Mouse (Mus musculus): ENCODE data around the gene Nqo2. TPM values are rescaled to one million over a fixed set of nuclear protein-coding genes. Genes with fewer than 3 reads are reported as not detected.

Gene Nqo2
- total RNA-seq, 2 experiments from 2014 or later, result 16.2 to 16.8 TPM

DNA sequence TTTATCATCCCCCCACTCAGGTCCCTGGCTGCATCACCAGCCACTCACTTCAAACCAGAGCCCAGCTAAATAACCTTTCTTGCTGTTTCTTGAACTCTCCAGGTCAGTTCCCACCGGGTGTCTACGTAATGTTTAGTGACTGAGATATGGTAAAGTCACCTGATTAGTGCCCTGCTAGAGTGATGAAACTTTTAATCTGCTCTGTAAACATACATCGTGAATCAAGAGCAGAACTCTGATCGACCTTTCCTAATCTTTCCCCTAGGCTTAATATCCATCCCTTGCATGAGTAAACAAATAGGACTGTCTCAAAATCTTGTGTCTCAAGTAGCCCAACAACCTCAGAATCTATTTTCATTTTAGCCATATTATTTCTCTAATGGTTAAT lies 1.5 kb downstream of the Nqo2 start:
- intact Hi-C loops (cut with DNase I; ENCODE audit: low total_unique reads), result no loop called here

DNA sequence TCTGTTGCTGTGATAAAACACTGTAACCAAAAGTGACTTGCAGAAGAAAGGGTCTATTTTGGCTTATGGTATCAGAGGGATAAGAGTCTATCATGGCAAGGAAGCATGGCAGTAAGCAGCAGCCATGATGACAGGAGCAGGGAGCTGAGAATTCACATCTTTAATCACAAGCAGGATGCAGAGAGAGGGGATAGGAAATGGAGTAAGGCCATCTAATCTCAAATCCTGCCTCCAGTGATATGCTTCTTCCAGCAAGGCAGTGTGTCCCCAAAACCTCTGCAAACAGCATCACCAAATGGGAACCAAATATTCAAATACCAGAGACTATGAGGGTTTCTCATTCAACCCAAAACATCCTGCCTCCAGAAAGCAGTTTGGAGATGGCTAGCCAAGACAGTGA lies 2.1 kb downstream of the Nqo2 start:
- intact Hi-C loops (cut with DNase I; ENCODE audit: low total_unique reads), result no loop called here
- DNase-seq, result no peak

More for the DNA sequence above, 1.5 kb downstream of the Nqo2 start:
- no peak for DNase-seq

DNA sequence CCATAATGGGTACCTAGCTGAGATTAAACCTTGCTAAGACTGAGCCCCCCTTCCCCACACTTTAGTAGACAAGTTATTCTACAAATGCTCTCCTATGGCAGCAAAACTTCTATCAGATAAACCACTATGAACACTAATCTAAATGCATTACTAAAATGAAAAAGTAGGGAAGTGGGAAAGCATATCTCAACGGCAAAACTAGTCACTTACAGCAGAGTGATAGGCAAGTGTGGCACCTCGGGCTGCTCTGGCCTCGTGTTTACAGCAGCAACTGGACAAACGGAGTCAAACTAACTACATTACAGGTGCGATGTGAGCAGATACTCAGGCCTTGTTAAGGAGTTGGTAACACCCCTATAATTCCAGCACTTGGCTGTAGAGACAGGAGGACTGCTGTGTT lies 25.1 kb downstream of the Nqo2 start:
- intact Hi-C loops (cut with DNase I; ENCODE audit: low total_unique reads), result no loop called here
- no peak for DNase-seq

DNA sequence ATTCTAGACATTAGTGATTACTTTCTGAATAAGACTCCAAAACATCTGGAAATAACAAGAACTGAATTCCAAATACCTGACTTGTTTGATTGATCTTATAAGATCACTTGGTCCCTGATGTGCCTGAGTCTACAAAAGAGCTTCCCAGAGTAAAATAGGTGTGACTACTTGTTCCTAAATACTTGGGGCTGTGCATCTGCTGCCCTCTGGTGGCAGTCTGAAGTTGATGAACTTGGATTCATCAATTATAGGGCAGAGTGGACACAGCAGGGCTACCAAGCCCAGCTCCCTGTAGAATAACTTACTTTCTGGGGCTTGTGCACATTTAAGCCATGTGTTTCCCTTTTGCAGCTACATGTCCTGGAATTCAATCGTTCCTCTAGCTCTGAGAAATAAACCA lies 30.7 kb downstream of the Nqo2 start:
- intact Hi-C loops (cut with DNase I; ENCODE audit: low total_unique reads), result no loop called here
- DNase-seq, result peak; percentile 71

DNA sequence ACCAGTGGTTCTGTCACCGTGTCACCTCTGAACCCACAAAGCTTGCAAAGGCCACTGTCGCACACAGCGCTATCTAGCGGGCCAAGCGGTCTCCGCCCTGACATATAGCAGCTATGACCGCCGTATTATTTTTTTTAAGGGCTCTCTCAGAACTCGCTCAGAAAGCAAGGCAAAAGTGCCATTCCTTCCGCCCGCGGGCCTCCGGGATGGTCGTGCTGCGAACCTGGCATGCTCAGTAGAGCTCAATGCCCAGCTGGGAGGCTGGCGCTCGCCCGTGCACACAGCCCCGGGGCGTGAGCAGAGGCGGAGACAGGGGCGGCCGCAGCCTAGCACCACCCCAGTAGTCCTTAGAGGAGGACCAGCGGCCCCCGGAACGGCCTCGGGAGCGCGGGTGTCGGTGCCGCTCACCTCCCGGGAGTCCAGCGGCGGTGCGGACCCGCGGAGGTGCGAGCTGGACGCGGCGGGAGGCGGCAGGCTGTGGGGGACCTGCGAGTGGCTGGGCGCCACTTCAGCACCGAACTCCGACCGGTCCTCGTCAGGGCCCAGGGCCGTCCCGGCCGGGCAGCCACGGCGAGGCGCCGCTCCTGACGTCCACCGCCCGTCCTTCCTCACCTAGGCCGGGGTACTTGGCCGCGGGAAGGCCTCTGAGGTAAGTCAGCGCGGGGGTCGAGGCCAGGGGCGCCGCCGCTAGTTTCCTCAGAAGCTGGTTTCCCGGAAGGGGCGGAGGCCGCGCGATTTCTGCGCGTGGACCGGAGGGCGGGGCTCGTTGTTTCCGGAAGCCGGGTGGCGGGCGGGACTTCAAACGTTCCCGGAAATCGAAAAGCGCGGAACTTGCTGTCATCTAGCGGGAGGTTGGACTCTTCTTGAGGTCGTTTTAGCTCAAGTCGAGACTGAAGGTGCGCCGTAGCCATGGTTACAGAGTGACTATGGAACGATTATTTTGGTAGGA lies 37.8 kb downstream of the Nqo2 start, which contains the start of the genes Ripk1 and Serpinb6a:
Gene Ripk1, plus strand, starts transcription at position 306 of the 949 bp plus-strand sequence.
Gene Serpinb6a, minus strand, starts transcription at position 737 of the 949 bp plus-strand sequence.
- DNase-seq, result peak; percentile 91
- intact Hi-C loops (cut with DNase I; ENCODE audit: low total_unique reads), result no loop called here

DNA sequence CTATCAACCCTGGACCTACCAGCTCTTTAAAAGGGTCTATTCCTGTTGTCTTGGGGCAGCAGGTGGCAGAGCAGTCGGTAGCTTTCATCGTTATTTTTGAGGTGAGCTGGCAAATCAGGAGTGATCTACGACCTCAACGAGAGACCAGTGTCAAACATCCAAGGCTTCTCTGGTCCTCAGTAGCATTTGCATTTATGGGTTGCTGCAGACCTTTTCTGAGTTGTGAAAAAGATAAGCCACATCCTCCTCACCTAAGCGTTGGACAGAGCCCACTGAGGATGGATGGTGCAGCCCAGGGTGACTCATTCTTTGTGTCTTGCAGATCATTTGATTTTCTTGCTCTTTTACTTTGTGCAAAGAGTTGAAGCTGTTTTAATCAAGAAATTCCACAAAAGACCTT lies 38.6 kb downstream of the Nqo2 start:
- no peak for DNase-seq
- intact Hi-C loops (cut with DNase I; ENCODE audit: low total_unique reads), result no loop called here

DNA sequence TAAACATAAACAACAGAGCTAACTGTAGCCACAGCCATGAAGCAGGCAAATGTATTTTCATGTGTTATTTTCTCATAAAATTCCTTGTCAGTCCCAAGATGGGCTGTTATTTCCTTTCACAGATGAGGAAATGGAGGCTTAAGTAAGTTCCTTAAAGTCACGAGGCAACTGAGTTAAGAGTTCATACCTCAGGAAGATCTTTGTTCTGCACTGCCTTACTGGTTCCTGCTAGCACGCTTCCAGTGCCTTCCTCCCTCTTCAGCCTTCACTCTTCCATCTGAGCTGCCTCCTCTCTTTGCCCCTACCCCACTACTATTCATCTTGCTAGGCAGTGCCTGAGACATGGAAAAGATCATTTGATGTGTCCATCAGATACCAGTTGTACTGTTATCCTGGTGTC lies 42.7 kb downstream of the Nqo2 start:
- intact Hi-C loops (cut with DNase I; ENCODE audit: low total_unique reads), result no loop called here
- no peak for DNase-seq

DNA sequence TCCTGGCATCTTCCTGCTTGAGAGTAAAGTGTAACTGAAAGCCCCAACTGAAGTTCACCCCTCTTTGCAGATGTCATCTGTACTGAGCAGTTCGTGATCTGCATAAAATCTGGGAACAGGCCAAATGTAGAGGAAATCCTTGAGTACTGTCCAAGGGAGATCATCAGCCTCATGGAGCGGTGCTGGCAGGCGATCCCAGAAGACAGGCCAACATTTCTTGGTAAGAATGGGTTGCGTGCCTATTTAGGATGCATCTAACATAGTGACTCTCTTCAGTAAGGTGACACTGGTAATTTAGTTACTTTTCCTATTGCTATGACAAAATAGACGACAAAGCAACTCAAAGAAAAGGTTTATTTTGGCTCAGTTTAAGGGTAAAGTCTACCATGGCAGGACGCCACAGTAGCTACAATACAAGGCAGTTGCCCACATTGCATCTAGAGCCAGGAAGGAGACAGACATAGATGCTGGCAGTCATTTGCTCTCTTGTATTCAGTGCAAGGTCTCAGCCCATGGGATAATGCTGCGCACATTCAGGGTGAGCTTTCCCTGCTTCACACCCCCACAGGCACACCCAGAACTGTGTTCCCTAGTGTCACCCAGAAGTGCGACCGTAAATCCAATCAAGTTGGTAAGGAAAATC lies 52.6 kb downstream of the Nqo2 start:
- DNase-seq, result no peak

DNA sequence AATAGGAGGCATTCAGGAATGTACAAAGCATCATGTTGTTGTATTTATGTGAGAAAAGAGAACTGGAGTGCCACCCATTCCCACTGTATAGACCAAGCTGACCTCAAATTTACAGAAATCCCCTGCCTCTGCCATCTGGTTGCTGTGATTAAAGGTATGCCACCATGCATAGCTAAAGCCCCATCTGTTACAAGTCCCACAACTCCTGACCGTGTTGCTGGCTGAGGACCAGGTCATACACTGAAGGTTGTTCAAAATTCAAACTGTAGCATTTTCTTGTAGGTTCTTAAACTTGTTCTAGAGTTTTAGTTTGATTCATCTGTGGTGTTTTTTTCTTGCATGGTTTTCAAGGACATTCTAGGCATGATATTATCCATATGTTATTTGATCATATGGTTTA lies 54.0 kb downstream of the Nqo2 start:
- intact Hi-C loops (cut with DNase I; ENCODE audit: low total_unique reads), result no loop called here
- no peak for DNase-seq

More for the DNA sequence above, 52.6 kb downstream of the Nqo2 start:
- intact Hi-C loops (cut with DNase I; ENCODE audit: low total_unique reads), result no loop called here

DNA sequence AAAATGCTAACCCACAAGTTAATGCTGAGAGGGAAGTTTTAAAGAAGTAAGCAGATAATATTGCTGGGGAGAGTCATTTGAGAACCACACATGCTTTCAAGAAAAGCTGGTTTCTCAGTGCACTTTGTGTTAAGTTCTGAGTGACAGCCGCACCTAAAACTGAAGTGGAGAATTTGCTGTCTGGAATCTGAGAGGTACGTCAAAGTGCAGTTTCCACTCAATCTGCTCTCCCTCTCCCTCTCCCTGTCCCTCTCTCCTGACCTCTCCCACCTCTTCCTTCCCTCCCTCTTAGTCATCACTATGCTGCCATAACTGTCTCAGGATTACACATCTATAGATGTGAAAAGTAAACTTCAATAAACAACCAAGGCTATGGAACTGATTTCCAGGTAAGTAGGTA lies 57.5 kb downstream of the Nqo2 start:
- intact Hi-C loops (cut with DNase I; ENCODE audit: low total_unique reads), result no loop called here
- no peak for DNase-seq

DNA sequence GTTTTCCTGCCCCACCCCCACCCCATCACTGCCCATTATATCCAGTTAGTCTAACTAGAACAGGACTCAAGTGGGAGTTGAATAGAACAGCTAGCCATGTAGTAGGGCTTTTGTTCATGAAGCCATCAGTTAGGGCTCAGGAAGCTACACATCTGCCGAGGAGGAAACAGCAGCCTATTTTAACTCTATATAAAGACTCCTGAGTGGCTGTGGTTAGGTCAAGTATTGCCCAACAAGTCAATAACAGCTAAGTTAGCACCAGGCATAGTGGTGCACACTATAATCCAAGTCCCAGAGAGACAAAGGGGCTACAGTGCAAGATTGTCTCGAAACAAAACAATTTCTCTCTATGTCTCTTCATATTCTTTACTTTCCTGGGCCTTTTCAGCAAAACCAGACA lies 67.6 kb downstream of the Nqo2 start:
- intact Hi-C loops (cut with DNase I; ENCODE audit: low total_unique reads), result no loop called here
- DNase-seq, result no peak

DNA sequence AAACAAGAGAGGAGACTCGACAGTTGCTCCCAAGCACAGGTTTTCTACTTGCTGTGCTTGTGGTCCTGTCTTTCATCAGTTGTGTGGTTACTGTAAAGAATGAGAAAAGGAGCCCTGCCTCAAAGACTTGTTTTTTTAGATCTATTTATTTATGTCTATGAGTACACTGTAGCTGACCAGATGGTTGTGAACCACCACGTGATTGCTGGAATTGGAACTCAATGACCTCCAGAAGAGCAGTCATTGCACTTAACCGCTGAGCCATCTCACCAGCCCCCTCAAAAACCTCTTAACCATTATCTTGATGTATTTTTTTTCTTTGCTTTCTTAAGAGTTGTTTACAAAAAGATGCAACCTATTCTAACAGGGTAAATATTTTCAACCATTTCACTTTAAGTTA lies 70.9 kb downstream of the Nqo2 start:
- no peak for DNase-seq
- intact Hi-C loops (cut with DNase I; ENCODE audit: low total_unique reads), result no loop called here

DNA sequence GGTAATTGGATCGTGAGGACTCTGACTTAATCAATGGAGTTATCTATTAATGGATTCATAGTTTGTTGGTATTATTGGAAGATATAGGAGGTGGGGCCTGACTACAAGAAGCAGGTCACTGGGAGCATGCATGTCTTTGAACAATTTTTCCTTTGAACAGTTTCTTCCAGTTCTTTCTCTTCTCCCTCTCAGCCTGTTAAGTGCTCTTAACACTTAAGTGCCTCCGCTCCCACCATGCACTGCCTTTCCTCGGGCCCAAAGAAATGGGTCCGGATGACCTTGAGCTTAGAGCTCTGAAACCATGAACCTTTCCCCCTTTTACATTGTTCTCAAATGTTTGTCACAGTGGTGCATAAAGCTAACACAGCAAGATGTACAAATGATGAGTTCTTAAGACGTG lies 72.2 kb downstream of the Nqo2 start:
- intact Hi-C loops (cut with DNase I; ENCODE audit: low total_unique reads), result no loop called here
- DNase-seq, result no peak

DNA sequence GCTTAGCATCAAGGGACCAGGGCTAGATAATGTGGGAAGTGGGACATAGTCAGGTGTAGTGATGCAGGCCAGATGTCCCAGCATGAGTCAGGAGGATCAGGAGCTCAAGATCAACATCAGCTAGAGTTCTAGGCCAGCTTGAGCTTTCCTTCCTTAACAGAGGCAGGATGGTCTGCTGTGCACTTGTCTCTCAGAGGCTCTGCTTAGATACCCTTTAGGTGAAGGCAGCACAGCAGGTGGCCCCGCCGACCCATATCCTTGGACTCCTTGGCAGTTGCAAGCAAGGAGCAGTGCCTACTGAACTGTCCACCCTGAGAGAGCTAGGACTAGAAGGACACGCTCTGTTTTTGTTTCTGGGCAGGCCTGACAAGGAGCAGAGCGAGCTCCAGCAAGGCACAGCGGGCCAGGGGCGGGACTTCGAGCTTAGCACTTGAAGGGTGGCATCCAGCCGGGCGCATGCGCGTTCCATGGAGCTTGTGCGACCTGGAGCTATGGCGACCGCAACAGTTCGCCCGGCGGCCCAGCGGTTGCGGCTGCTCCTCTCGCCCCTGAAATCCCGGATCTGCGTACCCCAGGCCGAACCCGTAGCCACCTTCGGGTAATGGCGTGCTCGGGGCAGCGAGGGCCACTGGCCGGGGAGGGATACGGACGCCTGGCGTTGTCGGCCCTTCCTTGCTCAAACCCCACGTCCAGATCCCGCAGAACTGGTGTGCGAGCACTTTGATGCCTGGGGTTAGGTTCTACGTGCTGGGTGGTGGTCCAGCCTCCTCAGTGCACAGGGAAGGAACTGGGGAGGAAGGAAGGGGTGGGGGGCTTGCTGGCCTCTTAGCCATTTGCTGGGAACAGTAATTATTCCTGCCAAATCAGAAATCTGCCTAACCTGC lies 72.9 kb downstream of the Nqo2 start, which contains the start of gene Bphl:
Gene Bphl, plus strand, starts transcription at position 426 of the 884 bp plus-strand sequence.
- intact Hi-C loops (cut with DNase I; ENCODE audit: low total_unique reads), result no loop called here
- DNase-seq, result peak; percentile 95

DNA sequence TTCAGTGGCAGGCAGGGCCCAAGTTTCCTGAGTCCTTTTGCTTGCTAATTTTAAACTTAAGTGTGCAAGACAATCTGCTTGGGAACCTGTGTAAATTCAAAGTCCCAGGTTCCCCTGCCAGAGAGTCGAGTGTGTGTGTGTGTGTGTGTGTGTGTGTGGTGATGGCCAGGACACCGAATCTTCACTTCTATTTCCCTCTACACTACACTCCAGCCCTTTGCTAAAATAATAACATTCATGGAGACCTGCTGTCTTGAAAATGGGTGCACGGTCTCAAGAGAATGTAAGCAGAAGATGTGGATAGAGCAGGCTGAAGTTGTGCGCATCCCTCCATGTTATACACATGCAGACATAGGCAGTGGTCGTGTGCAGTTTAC lies 73.6 kb downstream of the Nqo2 start:
- intact Hi-C loops (cut with DNase I; ENCODE audit: low total_unique reads), result no loop called here

More for the DNA sequence above, 73.6 kb downstream of the Nqo2 start:
- no peak for DNase-seq

Other genes with a start within 250 kb of the Nqo2 start
- gene Serpinb6e, start 121.3 kb upstream of the Nqo2 start, total RNA-seq (2021), result not detected
- gene Serpinb6c, start 59.0 kb upstream of the Nqo2 start, total RNA-seq (2021), result under 1 TPM; 0.21 to 0.22 TPM
- 1 to 10 TPM; 6.6 to 7.2 TPM for gene Ripk1, start 37.7 kb downstream of the Nqo2 start, total RNA-seq (2021)
- 10 to 100 TPM; 80.7 to 88.4 TPM for gene Serpinb6a, start 38.1 kb downstream of the Nqo2 start, total RNA-seq (2021)
- 10 to 100 TPM; 22.7 to 26.7 TPM for gene Bphl, start 72.9 kb downstream of the Nqo2 start, total RNA-seq (2021)
- 10 to 100 TPM; 19.3 to 24.4 TPM for gene Tubb2a, start 113.3 kb downstream of the Nqo2 start, total RNA-seq (2021)
- gene Tubb2b, start 165.8 kb downstream of the Nqo2 start, total RNA-seq (2021), result 1 to 10 TPM; 5.8 to 7.5 TPM
- gene Psmg4, start 198.3 kb downstream of the Nqo2 start, total RNA-seq (2021), result 10 to 100 TPM; 26.0 to 26.9 TPM

Measured in gastrocnemius, postnatal 14 days (tissue).